14 mouse cellular contexts compared by ENCODE assay signal in genomic region chr19:5486286-5486685, GRCm38 (mm10). TPM values are rescaled to one million over a fixed set of nuclear protein-coding genes. Genes with fewer than 3 reads are reported as not detected.
A peak's percentile ranks its signal among the peaks of the same experiment; 100 is the strongest.
DNase-seq lines count a peak whose midpoint lies in the region; ATAC-seq and TF ChIP-seq lines count a peak whose summit lies in the region.
"Had no signal": no experiment of that assay in that cellular context is flagged by ENCODE, and none has a peak within 500 bp of the region (broad histone marks: within the 10 kb centered on the region; RNA-seq: fewer than 3 reads in every experiment).

No protein-coding gene starts in this region.

- 0 out of 2 replicates have a peak overlapping the region, but pooled peaks have one; percentile 5 for H3K27ac ChIP-seq in midbrain, embryonic 13.5 days
- no peak overlapping the region for H3K27ac ChIP-seq in midbrain, postnatal 0 days (ENCODE audit: low read depth, low read length)
- H3K27ac ChIP-seq in embryonic facial prominence, embryonic 13.5 days = peak overlapping the region; percentile 7; the same call in 1 of the 2 replicates
- H3K27ac ChIP-seq: heart, adult 2 months had no signal

- no peak overlapping the region for H3K4me2 ChIP-seq in midbrain, embryonic 13.5 days (replicated peaks)
- no peak overlapping the region for H3K4me2 ChIP-seq in midbrain, postnatal 0 days (ENCODE audit: low read depth, low read length, poor library complexity, severe bottlenecking)
- 0 out of 2 replicates have a peak overlapping the region, but pooled peaks have one; percentile 83 for H3K4me2 ChIP-seq in embryonic facial prominence, embryonic 13.5 days

- H3K9ac ChIP-seq in midbrain, embryonic 13.5 days (replicated peaks) = 0 out of 2 replicates have a peak overlapping the region, but pooled peaks have one; percentile 24
- no peak overlapping the region for H3K9ac ChIP-seq in midbrain, postnatal 0 days (replicated peaks; ENCODE audit: low read length, poor library complexity, severe bottlenecking)
- H3K9ac ChIP-seq in embryonic facial prominence, embryonic 13.5 days = peak overlapping the region; percentile 76

- H3K36me3 ChIP-seq in midbrain, embryonic 13.5 days = peaks cover 51% of the 10 kb centered on the region
- peaks cover 38% of the 10 kb centered on the region for H3K36me3 ChIP-seq in midbrain, postnatal 0 days (ENCODE audit: insufficient read depth, low read length)
- peaks cover 52% of the 10 kb centered on the region for H3K36me3 ChIP-seq in embryonic facial prominence, embryonic 13.5 days

- no peak for ATAC-seq in midbrain, embryonic 13.5 days
- no peak for ATAC-seq in midbrain, postnatal 0 days (ENCODE audit: low FRiP score)
- ATAC-seq in embryonic facial prominence, embryonic 13.5 days (ENCODE audit: insufficient number of reproducible peaks, insufficient read depth, low FRiP score, low TSS enrichment, low read depth) = no peak
- ATAC-seq: forebrain, embryonic 16.5 days; Patski had no signal

- H3K27me3 ChIP-seq in midbrain, embryonic 13.5 days = no peaks in the 10 kb centered on the region
- no peaks in the 10 kb centered on the region for H3K27me3 ChIP-seq in midbrain, postnatal 0 days (ENCODE audit: insufficient read depth, low read length)
- no peaks in the 10 kb centered on the region for H3K27me3 ChIP-seq in embryonic facial prominence, embryonic 13.5 days
- H3K27me3 ChIP-seq: limb, embryonic 15.5 days; Patski had no signal

- no peaks in the 10 kb centered on the region for H3K9me3 ChIP-seq in midbrain, embryonic 13.5 days
- no peaks in the 10 kb centered on the region for H3K9me3 ChIP-seq in midbrain, postnatal 0 days (ENCODE audit: low read length)
- H3K9me3 ChIP-seq in embryonic facial prominence, embryonic 13.5 days = no peaks in the 10 kb centered on the region
- H3K9me3 ChIP-seq: limb, embryonic 15.5 days had no signal

- DNase-seq in heart, adult 11 months = peak; percentile 96
- no peak for DNase-seq in heart, adult 8-10 months (ENCODE audit: low spot score)
- DNase-seq in midbrain, postnatal 0 days (ENCODE audit: low spot score) = no peak
- peak; percentile 62 for DNase-seq in lung, postnatal 25 days (ENCODE audit: low spot score)
- DNase-seq in left cerebral cortex, adult 11 months (ENCODE audit: low spot score) = no peak
- DNase-seq in layer of hippocampus, adult 11-12 months (ENCODE audit: low spot score) = no peak
- DNase-seq: adrenal gland, postnatal 10 days; retina, postnatal 1 day had no signal

- no peak overlapping the region for H3K4me3 ChIP-seq in midbrain, embryonic 13.5 days (replicated peaks)
- no peak overlapping the region for H3K4me3 ChIP-seq in midbrain, postnatal 0 days (ENCODE audit: low read depth, low read length)
- H3K4me3 ChIP-seq in embryonic facial prominence, embryonic 13.5 days = peak overlapping the region; percentile 56; the same call in 1 of the 2 replicates
- H3K4me3 ChIP-seq: heart, adult 2 months had no signal

- no peak for TF ChIP-seq CTCF in midbrain, postnatal 0 days (IDR thresholded peaks at IDR 0.05)

- H3K4me1 ChIP-seq in midbrain, embryonic 13.5 days (replicated peaks) = peaks cover 36% of the 10 kb centered on the region
- H3K4me1 ChIP-seq in midbrain, postnatal 0 days (ENCODE audit: insufficient read depth, low read length) = peaks cover 3% of the 10 kb centered on the region; the same call in 1 of the 2 replicates
- peaks cover 26% of the 10 kb centered on the region for H3K4me1 ChIP-seq in embryonic facial prominence, embryonic 13.5 days

- 87% methylated on average over 8 of the region's 8 CpGs for WGBS in midbrain, embryonic 13.5 days
- 89% methylated on average over 8 of the region's 8 CpGs for WGBS in midbrain, postnatal 0 days
- WGBS in embryonic facial prominence, embryonic 13.5 days = 83% methylated on average over 8 of the region's 8 CpGs

RNA-seq across cellular contexts. Expression of gene Mus81, which starts 1.9 kb away (rescaled TPM):
- total RNA-seq in heart, adult 8-10 months (2022) = 10 to 100 TPM; 15.8 to 27.3 (median 21.9) TPM
- 52.1 and 53.2 TPM in 2 replicates for polyA plus RNA-seq in midbrain, embryonic 13.5 days (2015; fragmentation: Nextera tagmentation; extraction: Ambion mirVana)
- total RNA-seq in midbrain, postnatal 0 days (2014; rRNA removed) = 60.9 and 87.3 TPM in 2 replicates
- polyA plus RNA-seq in midbrain, postnatal 0 days (2015; fragmentation: Nextera tagmentation; extraction: Ambion mirVana) = 27.9 and 30.4 TPM in 2 replicates
- polyA plus RNA-seq in embryonic facial prominence, embryonic 13.5 days (2015; fragmentation: Nextera tagmentation; extraction: Ambion mirVana) = 42.5 and 43.7 TPM in 2 replicates

RNA-seq across cellular contexts. Expression of gene Cfl1, which starts 4.0 kb away (rescaled TPM):
- total RNA-seq in heart, adult 8-10 months (2022) = 100 to 1,000 TPM; 142 to 201 (median 170) TPM
- polyA plus RNA-seq in midbrain, embryonic 13.5 days (2015; fragmentation: Nextera tagmentation; extraction: Ambion mirVana) = 3,599 and 3,660 TPM in 2 replicates
- 1,453 and 1,672 TPM in 2 replicates for total RNA-seq in midbrain, postnatal 0 days (2014; rRNA removed)
- 3,482 and 3,602 TPM in 2 replicates for polyA plus RNA-seq in midbrain, postnatal 0 days (2015; fragmentation: Nextera tagmentation; extraction: Ambion mirVana)
- polyA plus RNA-seq in embryonic facial prominence, embryonic 13.5 days (2015; fragmentation: Nextera tagmentation; extraction: Ambion mirVana) = 2,535 and 2,700 TPM in 2 replicates

RNA-seq across cellular contexts. Expression of gene Efemp2, which starts 12.5 kb away (rescaled TPM):
- total RNA-seq in heart, adult 8-10 months (2022) = 10 to 100 TPM in 2 of 4 experiments, 1 to 10 TPM in 2; 6.5 to 11.2 (median 9.5) TPM
- 31.8 and 33.4 TPM in 2 replicates for polyA plus RNA-seq in midbrain, embryonic 13.5 days (2015; fragmentation: Nextera tagmentation; extraction: Ambion mirVana)
- 32.9 and 33.7 TPM in 2 replicates for total RNA-seq in midbrain, postnatal 0 days (2014; rRNA removed)
- polyA plus RNA-seq in midbrain, postnatal 0 days (2015; fragmentation: Nextera tagmentation; extraction: Ambion mirVana) = 35.2 and 36.1 TPM in 2 replicates
- 200 and 207 TPM in 2 replicates for polyA plus RNA-seq in embryonic facial prominence, embryonic 13.5 days (2015; fragmentation: Nextera tagmentation; extraction: Ambion mirVana)

RNA-seq across cellular contexts. Expression of gene 1700020D05Rik, which starts 17.3 kb away (rescaled TPM):
- total RNA-seq in heart, adult 8-10 months (2022) = 1 to 10 TPM in 1 of 4 experiments, under 1 TPM in 3; 0.52 to 1.4 (median 0.81) TPM
- 0.26 and 0.27 TPM in 2 replicates for polyA plus RNA-seq in midbrain, embryonic 13.5 days (2015; fragmentation: Nextera tagmentation; extraction: Ambion mirVana)
- total RNA-seq in midbrain, postnatal 0 days (2014; rRNA removed) = 3.2 and 7.3 TPM in 2 replicates
- 0.20 TPM in 1 of 2 replicates, not detected in the other for polyA plus RNA-seq in midbrain, postnatal 0 days (2015; fragmentation: Nextera tagmentation; extraction: Ambion mirVana)
- polyA plus RNA-seq in embryonic facial prominence, embryonic 13.5 days (2015; fragmentation: Nextera tagmentation; extraction: Ambion mirVana) = not detected in 2 replicates
- polyA plus RNA-seq: limb, embryonic 15.5 days had no signal

RNA-seq across cellular contexts. Expression of gene Ctsw, which starts 18.0 kb away (rescaled TPM):
- total RNA-seq in heart, adult 8-10 months (2022) = under 1 TPM in 3 of 4 experiments, not detected in 1; 0.29 to 0.38 (median 0.37) TPM
- 5.2 and 5.7 TPM in 2 replicates for polyA plus RNA-seq in midbrain, embryonic 13.5 days (2015; fragmentation: Nextera tagmentation; extraction: Ambion mirVana)
- total RNA-seq in midbrain, postnatal 0 days (2014; rRNA removed) = 0.33 and 0.94 TPM in 2 replicates
- polyA plus RNA-seq in midbrain, postnatal 0 days (2015; fragmentation: Nextera tagmentation; extraction: Ambion mirVana) = 1.5 and 1.9 TPM in 2 replicates
- 1.6 and 2.4 TPM in 2 replicates for polyA plus RNA-seq in embryonic facial prominence, embryonic 13.5 days (2015; fragmentation: Nextera tagmentation; extraction: Ambion mirVana)

Comparison
In these comparisons a context has a peak if more than half of its experiments do, and no peak if none do; other contexts are left out.
1. DNase-seq: peak in heart, adult 11 months (single experiment) and lung, postnatal 25 days (single experiment); none in heart, adult 8-10 months (single experiment), midbrain, postnatal 0 days (single experiment), left cerebral cortex, adult 11 months (single experiment) and layer of hippocampus, adult 11-12 months (single experiment).